Mouse (Mus musculus): Measurements from ENCODE around the gene Ss18l1.

DNA sequence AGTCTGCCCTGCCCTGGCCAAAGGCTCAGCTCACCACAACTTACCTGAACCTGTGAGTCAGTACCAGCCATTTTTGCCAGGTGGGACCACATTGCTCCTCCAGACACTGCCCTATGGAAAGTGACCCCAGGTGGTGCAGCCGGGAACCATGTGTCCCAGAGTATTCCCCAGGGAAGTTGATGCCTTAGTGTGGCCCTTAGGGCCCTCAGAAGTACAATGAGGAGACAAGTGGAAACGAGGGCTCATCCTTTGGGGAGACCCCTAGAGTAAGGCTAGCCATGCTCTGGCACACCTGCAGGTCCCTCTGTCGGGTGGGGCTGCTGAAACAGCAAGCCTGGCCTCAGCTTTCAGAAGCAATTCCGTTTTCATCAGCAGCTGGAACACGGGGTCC is 44.3 kb downstream of the Ss18l1 start:
- TF ChIP-seq FLI1 (IDR thresholded peaks at IDR 0.05; ENCODE audit: low read length) (no peak), GATA1 (IDR thresholded peaks at IDR 0.05; ENCODE audit: borderline replicate concordance, low read length) (no peak)

Data from megakaryocyte, embryonic 14.5 days (primary cell).